Mouse (Mus musculus): ENCODE results near the gene Prdm2. TPM values are rescaled to one million over a fixed set of nuclear protein-coding genes. Genes with fewer than 3 reads are reported as not detected.

Prdm2 gene
- polyA plus RNA-seq, 1 experiment from 2014 or later: 18.1 TPM

DNA sequence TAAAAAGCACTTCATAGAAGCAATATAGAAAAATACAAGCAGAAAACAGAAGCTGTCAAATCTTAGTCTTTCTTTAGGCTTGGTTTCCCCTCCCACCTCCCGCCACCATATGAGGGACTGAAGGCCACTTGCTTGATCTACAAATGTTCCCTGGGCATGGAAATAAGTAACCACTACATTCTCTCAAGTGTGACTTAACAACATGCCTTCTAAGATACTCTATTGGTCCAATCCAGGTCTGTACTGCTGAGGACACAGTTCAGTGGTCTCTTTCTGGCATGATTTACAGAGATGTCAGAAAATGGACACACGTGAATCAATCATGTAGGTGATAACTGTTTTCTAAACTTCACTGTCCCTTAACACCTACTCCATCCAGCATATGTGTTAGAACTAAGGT is 42.5 kb downstream of the Prdm2 start:
- Histone ChIP-seq H3K36me3 (ENCODE audit: control insufficient read depth, insufficient read depth) (peaks cover 13% of the 10 kb centered on the region), H3K4me1 (replicated peaks; ENCODE audit: control insufficient read depth, insufficient read depth, low read length) (no peaks in the 10 kb centered on the region), H3K27me3 (replicated peaks; ENCODE audit: control insufficient read depth, insufficient read depth, low read length) (no peaks in the 10 kb centered on the region), H3K27ac (ENCODE audit: low read length) (no peak overlapping the region), H3K9me3 (ENCODE audit: control insufficient read depth, low read length) (no peaks in the 10 kb centered on the region), H3K4me3 (replicated peaks; ENCODE audit: low read length) (no peak overlapping the region), H3K9ac (replicated peaks; ENCODE audit: low read depth, low read length) (no peak overlapping the region), H3K4me2 (ENCODE audit: low read length) (no peak overlapping the region)
- WGBS: 92% methylated on average over 2 of the region's 2 CpGs
- ATAC-seq: no peak

DNA sequence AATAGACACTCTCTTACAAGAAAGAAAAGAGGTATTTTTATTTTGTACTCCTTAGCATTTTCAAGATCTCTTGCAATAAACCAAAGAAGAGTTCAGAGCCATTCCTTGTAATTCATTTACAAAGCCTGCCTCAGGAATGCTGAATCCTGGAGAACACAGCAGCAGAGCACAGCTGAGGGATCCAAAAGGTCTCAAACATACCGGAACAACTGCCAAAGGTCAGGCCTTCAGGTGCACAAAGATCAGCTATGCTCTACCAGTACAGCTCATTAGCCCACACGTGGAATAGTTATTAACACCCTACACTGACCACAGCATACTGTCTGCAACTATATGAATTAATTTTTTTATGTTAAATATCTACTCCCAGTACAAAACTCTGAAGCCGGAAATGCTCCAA is 44.7 kb downstream of the Prdm2 start:
- H3K27me3 ChIP-seq (replicated peaks; ENCODE audit: control insufficient read depth, insufficient read depth, low read length): no peaks in the 10 kb centered on the region
- no peaks in the 10 kb centered on the region for H3K4me1 ChIP-seq (replicated peaks; ENCODE audit: control insufficient read depth, insufficient read depth, low read length)
- H3K9ac ChIP-seq (replicated peaks; ENCODE audit: low read depth, low read length): no peak overlapping the region
- WGBS: 90% methylated on average over 3 of the region's 3 CpGs
- no peak for ATAC-seq
- H3K27ac ChIP-seq (ENCODE audit: low read length): no peak overlapping the region
- H3K4me2 ChIP-seq (ENCODE audit: low read length): no peak overlapping the region
- H3K4me3 ChIP-seq (replicated peaks; ENCODE audit: low read length): no peak overlapping the region
- no peaks in the 10 kb centered on the region for H3K9me3 ChIP-seq (ENCODE audit: control insufficient read depth, low read length)
- peaks cover 13% of the 10 kb centered on the region for H3K36me3 ChIP-seq (ENCODE audit: control insufficient read depth, insufficient read depth)

DNA sequence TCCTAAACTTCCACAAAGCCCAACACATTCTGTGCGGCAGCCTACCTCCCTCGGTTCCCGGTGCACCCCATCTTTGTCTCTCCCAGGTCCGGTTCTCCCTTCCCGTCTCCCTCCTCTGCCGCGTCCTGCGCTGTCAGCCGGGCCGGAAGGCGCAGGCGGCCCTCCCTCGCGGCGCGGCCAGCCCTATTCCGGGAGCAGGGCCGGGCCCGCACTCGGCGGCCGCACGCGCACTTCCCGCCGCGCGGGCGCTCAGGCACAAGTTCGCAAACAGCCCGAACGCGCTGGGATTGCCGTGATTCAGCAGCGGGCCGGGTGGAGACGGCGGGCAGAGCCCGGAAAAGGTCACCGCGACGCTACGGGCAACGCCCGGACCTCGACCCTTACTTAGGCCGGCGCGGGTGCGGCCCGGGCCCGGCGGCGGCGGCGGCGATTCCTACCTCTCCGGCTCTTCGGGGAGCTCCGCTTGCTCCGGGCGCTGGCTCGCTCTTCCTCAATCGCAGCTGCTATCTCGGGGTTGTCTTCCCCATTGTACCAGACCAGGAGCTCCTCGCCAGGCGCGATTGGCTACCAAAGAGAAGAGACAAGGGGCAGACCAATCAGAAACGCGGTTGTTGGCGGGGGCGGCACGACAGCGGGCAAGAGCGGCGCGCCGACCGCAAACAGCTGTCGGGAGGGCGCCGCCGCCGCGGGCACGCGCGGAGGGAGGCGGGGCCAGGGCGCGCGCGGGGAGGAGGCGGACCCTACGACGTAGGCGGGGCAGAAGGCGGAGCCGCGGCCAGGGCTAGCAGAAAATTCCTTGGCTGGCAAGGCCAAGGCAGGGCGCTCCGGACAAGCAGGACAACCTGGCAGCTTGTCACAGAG is 50.9 kb downstream of the Prdm2 start:
- Histone ChIP-seq H3K4me1 (replicated peaks; ENCODE audit: control insufficient read depth, insufficient read depth, low read length) (peaks cover 28% of the 10 kb centered on the region), H3K27ac (ENCODE audit: low read length) (peak overlapping the region; percentile 99), H3K9ac (replicated peaks; ENCODE audit: low read depth, low read length) (peak overlapping the region; percentile 95), H3K4me3 (replicated peaks; ENCODE audit: low read length) (peak overlapping the region; percentile 83), H3K27me3 (replicated peaks; ENCODE audit: control insufficient read depth, insufficient read depth, low read length) (no peaks in the 10 kb centered on the region), H3K36me3 (ENCODE audit: control insufficient read depth, insufficient read depth) (no peaks in the 10 kb centered on the region), H3K4me2 (ENCODE audit: low read length) (peak overlapping the region; percentile 75), H3K9me3 (ENCODE audit: control insufficient read depth, low read length) (no peaks in the 10 kb centered on the region)
- ATAC-seq: peak; percentile 100
- WGBS: under 1% methylated on average over 84 of the region's 102 CpGs

GRCm38 (mm10) chr4:143160826-143161225 is 52.0 kb downstream of the Prdm2 start:
- WGBS: 40% methylated on average over 3 of the region's 3 CpGs

DNA sequence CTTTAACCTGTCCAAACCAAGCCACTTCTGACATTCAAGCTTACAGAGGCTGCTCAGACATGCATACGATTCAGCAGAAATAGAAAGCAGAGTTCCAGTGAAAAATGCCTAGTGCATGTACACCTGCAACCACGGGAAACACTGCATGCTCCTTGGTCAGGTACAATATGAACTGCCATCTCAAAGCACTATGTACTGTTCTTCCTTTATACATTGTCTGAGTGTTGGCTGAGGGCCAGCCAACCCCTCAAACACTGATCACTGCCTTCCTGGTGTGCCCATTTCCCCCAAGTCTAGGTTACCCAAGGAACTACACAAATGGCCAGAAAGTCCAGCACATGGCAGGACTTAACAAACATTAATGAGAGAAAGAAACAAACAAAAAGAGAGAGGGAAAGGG is 53.5 kb downstream of the Prdm2 start:
- Histone ChIP-seq H3K27ac (ENCODE audit: low read length) (no peak overlapping the region), H3K4me1 (replicated peaks; ENCODE audit: control insufficient read depth, insufficient read depth, low read length) (peaks cover 31% of the 10 kb centered on the region), H3K27me3 (replicated peaks; ENCODE audit: control insufficient read depth, insufficient read depth, low read length) (no peaks in the 10 kb centered on the region), H3K4me2 (ENCODE audit: low read length) (peak overlapping the region; percentile 23), H3K4me3 (replicated peaks; ENCODE audit: low read length) (no peak overlapping the region), H3K9me3 (ENCODE audit: control insufficient read depth, low read length) (no peaks in the 10 kb centered on the region), H3K9ac (replicated peaks; ENCODE audit: low read depth, low read length) (no peak overlapping the region; the same call in 1 of the 2 replicates), H3K36me3 (ENCODE audit: control insufficient read depth, insufficient read depth) (no peaks in the 10 kb centered on the region)
- no peak for ATAC-seq
- 62% methylated on average over 2 of the region's 2 CpGs for WGBS

More at GRCm38 (mm10) chr4:143160826-143161225, 52.0 kb downstream of the Prdm2 start:
- Histone ChIP-seq H3K4me3 (replicated peaks; ENCODE audit: low read length) (peak overlapping the region; percentile 83), H3K4me1 (replicated peaks; ENCODE audit: control insufficient read depth, insufficient read depth, low read length) (peaks cover 31% of the 10 kb centered on the region), H3K27ac (ENCODE audit: low read length) (no peak overlapping the region), H3K9ac (replicated peaks; ENCODE audit: low read depth, low read length) (peak overlapping the region; percentile 95; the same call in 1 of the 2 replicates), H3K4me2 (ENCODE audit: low read length) (peak overlapping the region; percentile 75), H3K36me3 (ENCODE audit: control insufficient read depth, insufficient read depth) (no peaks in the 10 kb centered on the region), H3K27me3 (replicated peaks; ENCODE audit: control insufficient read depth, insufficient read depth, low read length) (no peaks in the 10 kb centered on the region), H3K9me3 (ENCODE audit: control insufficient read depth, low read length) (no peaks in the 10 kb centered on the region)
- ATAC-seq: no peak

GRCm38 (mm10) chr4:143155871-143156270 is 56.9 kb downstream of the Prdm2 start:
- no peaks in the 10 kb centered on the region for H3K27me3 ChIP-seq (replicated peaks; ENCODE audit: control insufficient read depth, insufficient read depth, low read length)
- H3K9me3 ChIP-seq (ENCODE audit: control insufficient read depth, low read length): no peaks in the 10 kb centered on the region
- no peak for ATAC-seq
- H3K4me1 ChIP-seq (replicated peaks; ENCODE audit: control insufficient read depth, insufficient read depth, low read length): peaks cover 24% of the 10 kb centered on the region
- no peaks in the 10 kb centered on the region for H3K36me3 ChIP-seq (ENCODE audit: control insufficient read depth, insufficient read depth)
- no peak overlapping the region for H3K9ac ChIP-seq (replicated peaks; ENCODE audit: low read depth, low read length)
- WGBS: 66% methylated on average over 4 of the region's 4 CpGs
- no peak overlapping the region for H3K4me2 ChIP-seq (ENCODE audit: low read length)
- H3K27ac ChIP-seq (ENCODE audit: low read length): no peak overlapping the region
- no peak overlapping the region for H3K4me3 ChIP-seq (replicated peaks; ENCODE audit: low read length)

GRCm38 (mm10) chr4:143155036-143155435 is 57.8 kb downstream of the Prdm2 start:
- no peak overlapping the region for H3K4me2 ChIP-seq (ENCODE audit: low read length)
- H3K4me1 ChIP-seq (replicated peaks; ENCODE audit: control insufficient read depth, insufficient read depth, low read length): peaks cover 18% of the 10 kb centered on the region
- no peak overlapping the region for H3K9ac ChIP-seq (replicated peaks; ENCODE audit: low read depth, low read length)
- ATAC-seq: no peak
- no peaks in the 10 kb centered on the region for H3K36me3 ChIP-seq (ENCODE audit: control insufficient read depth, insufficient read depth)
- no peak overlapping the region for H3K4me3 ChIP-seq (replicated peaks; ENCODE audit: low read length)
- H3K27ac ChIP-seq (ENCODE audit: low read length): no peak overlapping the region
- H3K9me3 ChIP-seq (ENCODE audit: control insufficient read depth, low read length): no peaks in the 10 kb centered on the region
- H3K27me3 ChIP-seq (replicated peaks; ENCODE audit: control insufficient read depth, insufficient read depth, low read length): no peaks in the 10 kb centered on the region
- WGBS: 76% methylated on average over 4 of the region's 4 CpGs

GRCm38 (mm10) chr4:143154571-143154970 is 58.2 kb downstream of the Prdm2 start:
- no peak for ATAC-seq
- 78% methylated on average over 6 of the region's 6 CpGs for WGBS
- H3K36me3 ChIP-seq (ENCODE audit: control insufficient read depth, insufficient read depth): no peaks in the 10 kb centered on the region

DNA sequence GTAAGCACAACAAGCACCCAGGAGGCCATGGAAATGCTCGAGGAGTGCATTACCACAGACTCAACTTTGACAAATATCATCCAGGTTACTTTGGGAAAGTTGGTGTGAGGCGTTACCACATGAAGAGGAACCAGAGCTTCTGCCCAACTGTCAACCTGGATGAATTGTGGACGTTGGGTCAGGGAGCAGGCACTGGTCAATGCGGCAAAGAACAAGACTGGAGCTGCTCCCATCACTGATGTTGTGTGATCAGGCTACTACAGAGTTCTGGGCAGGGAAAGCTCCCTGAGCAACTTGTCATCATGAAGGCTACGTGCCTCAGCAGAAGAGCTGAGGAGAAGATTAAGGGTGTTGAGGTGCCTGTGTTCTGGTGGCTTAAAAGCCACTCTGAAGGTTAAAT is 60.2 kb downstream of the Prdm2 start:
- Histone ChIP-seq H3K9ac (replicated peaks; ENCODE audit: low read depth, low read length) (no peak overlapping the region), H3K4me2 (ENCODE audit: low read length) (no peak overlapping the region), H3K4me3 (replicated peaks; ENCODE audit: low read length) (no peak overlapping the region), H3K4me1 (replicated peaks; ENCODE audit: control insufficient read depth, insufficient read depth, low read length) (peaks cover 10% of the 10 kb centered on the region; the same call in 1 of the 2 replicates), H3K27ac (ENCODE audit: low read length) (no peak overlapping the region), H3K27me3 (replicated peaks; ENCODE audit: control insufficient read depth, insufficient read depth, low read length) (no peaks in the 10 kb centered on the region), H3K36me3 (ENCODE audit: control insufficient read depth, insufficient read depth) (no peaks in the 10 kb centered on the region), H3K9me3 (ENCODE audit: control insufficient read depth, low read length) (no peaks in the 10 kb centered on the region)
- 94% methylated on average over 5 of the region's 5 CpGs for WGBS
- no peak for ATAC-seq

More at GRCm38 (mm10) chr4:143154571-143154970, 58.2 kb downstream of the Prdm2 start:
- Histone ChIP-seq H3K9ac (replicated peaks; ENCODE audit: low read depth, low read length) (no peak overlapping the region), H3K4me1 (replicated peaks; ENCODE audit: control insufficient read depth, insufficient read depth, low read length) (peaks cover 14% of the 10 kb centered on the region), H3K9me3 (ENCODE audit: control insufficient read depth, low read length) (no peaks in the 10 kb centered on the region), H3K27ac (ENCODE audit: low read length) (no peak overlapping the region), H3K27me3 (replicated peaks; ENCODE audit: control insufficient read depth, insufficient read depth, low read length) (no peaks in the 10 kb centered on the region), H3K4me3 (replicated peaks; ENCODE audit: low read length) (no peak overlapping the region), H3K4me2 (ENCODE audit: low read length) (no peak overlapping the region)

All from forebrain, embryonic 16.5 days (tissue).